Mouse (Mus musculus): Measurements from ENCODE around the gene Grm7.

Grm7 gene

DNA sequence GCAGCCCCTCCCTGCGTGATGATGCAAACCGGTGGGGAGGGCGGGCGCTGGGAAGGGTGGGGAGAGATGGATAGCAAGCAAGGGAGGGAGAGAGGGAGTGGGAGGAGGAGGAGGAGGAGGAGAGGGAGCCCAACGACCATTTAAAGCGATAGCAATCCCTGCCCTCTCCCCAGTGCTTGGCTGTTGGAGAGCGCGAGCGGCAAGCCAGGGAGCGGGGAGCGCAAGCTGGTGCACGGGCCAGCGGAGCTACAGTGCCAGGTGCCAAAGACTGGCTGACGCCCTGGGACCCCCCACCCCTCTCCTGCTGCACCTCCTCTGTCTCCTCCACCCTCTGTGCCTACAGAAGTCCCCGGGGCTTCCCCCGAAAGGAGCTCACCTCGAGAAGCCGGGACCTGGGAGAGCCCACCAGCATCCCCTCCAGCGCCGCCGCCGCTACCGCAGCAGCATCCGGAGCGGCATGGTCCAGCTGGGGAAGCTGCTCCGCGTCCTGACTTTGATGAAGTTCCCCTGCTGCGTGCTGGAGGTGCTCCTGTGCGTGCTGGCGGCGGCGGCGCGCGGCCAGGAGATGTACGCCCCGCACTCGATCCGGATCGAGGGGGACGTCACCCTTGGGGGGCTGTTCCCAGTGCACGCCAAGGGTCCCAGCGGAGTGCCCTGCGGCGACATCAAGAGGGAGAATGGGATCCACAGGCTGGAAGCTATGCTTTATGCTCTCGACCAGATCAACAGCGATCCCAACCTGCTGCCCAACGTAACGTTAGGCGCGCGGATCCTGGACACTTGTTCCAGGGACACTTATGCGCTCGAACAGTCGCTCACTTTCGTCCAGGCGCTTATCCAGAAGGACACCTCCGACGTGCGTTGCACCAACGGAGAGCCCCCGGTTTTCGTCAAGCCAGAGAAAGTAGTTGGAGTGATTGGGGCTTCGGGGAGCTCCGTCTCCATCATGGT lies at the start of gene Grm7:
Gene Grm7, plus strand, starts transcription at position 171 of the 951 bp plus-strand sequence.
- DNase-seq, result no peak

DNA sequence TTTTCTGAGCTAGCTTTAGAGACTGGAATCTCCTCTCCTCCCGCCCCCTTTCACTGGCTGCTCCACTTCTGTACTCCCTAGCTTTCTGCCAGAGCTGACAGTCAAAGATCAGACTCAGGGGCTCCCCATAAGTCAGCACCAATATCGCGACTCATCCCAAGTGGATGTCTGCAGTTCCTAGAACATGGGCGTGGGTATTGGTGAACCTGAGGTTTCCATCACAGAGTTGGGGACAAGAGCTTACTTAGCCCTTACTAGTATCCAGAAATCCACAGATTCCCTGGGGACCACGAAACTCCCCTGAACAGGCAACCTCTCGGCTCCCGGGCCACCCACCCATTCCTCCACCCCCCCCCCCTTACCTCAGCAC lies 355 bp upstream of the Grm7 start:
- DNase-seq, result no peak

DNA sequence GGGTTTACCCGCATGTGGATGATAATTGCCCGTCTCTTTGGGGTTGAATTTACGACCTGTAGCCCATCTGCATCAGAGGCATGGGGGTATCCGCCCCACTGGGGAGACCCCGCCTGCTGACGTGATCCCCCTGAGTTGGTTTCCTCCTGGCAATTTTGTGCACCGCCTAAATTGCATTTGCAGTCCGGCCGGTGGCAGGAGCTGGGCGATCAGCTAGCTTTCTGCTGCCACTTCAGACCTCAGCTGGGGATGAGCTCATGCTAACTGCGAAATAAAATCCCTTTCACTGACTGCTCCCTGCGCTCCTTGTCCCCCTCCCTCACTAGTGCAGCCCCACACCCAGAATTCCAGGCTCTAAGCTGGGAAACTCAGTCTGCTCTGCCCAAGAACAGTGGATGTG lies 1.5 kb downstream of the Grm7 start:
- DNase-seq, result no peak

DNA sequence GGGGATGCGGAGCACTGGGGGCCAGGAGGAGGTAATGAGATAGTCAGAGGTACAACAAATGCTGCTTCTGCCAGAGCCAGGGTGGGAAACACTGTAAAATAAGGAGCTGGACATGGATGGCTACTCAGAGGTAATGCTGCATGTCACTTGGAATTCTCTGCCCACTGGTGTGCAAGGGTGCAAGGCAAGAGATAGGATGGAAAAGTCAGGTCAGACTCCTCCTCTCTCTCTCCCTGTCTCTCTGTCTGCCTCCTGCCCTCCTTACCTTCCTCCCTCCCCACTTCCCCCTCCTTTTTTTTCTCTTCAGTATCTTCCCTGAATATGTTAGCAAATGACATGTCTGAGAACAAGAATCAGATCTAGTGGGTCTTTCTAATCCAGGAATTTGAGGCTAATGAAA lies 3.8 kb downstream of the Grm7 start:
- no peak for DNase-seq

DNA sequence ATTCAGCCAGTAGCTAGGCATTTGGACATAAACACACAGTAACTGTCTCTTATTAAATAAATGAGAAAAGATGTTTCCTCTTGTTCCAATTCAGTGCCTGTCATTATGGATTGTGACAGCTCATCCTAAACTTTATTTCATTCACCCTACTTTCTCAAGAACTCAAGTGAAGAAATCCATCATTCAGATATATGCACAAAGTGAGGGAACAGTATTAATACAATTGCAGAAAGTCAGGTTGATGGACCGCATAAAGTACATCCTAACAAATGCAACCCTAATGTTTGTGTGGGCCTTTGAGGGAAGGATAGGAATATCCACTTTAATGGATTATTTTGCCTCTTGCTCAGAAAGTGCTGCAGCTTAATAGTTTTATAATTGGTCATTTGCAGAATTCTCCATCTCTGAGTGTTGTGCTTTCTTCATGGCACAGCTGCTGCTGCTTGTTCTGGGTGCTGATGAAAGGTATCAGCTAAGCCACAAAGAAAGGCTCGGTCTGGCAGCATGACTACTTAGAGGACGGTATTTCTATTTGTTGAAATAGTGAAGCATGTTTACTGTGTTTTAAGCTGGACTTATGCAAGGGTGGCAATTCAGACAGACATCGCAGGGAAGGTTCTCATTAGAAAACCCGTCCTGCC lies 8.1 kb downstream of the Grm7 start:
- no peak for DNase-seq

DNA sequence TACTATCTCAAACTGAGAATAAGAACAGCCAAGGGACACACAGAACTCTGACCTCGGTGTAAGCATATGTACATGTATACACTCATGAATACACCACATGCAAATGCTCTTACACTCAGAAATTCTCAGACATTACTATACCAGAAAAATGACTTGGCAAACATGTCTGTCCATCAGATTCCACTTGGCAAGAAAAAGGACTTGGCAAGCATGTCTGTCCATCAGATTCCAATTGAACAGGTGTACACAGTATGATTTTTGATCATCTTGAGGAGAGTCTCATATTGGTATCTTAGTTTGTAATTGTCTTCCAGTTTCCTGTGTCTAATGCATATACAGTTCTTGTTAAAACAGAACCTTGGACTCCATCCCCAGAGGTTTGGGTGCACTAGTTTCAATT lies 19.1 kb downstream of the Grm7 start:
- no peak for DNase-seq

DNA sequence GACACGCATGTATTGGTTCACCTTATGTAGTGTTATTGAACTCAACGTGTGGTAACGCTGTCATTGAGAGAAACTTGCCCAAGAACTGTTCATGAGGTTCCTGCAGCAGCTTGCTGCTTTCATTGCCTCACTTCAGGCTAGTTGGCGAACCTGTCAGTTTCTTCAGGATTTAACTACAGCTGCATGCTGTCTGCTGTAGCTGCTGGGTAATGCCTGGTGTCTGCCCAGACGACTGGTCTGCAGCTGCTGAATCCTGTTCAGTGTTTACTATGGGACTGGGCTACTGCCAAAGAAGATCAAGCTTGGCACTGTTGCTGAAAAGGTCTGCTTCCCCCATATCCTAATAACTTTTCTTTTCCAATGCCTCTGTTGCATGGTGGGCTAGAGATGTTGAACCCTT lies 23.1 kb downstream of the Grm7 start:
- no peak for DNase-seq

DNA sequence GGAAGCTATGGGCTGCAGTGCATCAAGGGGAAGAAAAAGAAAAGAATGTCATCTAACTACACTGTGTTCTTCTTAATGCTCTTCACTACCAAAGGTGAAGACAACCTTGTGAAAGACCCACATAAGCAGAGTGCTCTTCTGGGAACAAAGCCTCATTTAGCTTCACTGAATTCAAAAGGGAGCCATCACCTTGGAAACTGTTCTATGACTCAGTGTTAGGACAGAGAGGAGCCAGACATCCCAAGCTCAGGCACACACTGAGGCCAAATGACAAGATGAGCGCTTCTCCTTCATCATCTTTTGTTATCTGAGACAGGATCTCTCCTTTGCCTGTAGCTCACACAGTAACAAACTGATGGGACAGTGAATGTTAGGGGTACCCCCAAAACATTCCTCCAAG lies 45.6 kb downstream of the Grm7 start:
- DNase-seq, result no peak

DNA sequence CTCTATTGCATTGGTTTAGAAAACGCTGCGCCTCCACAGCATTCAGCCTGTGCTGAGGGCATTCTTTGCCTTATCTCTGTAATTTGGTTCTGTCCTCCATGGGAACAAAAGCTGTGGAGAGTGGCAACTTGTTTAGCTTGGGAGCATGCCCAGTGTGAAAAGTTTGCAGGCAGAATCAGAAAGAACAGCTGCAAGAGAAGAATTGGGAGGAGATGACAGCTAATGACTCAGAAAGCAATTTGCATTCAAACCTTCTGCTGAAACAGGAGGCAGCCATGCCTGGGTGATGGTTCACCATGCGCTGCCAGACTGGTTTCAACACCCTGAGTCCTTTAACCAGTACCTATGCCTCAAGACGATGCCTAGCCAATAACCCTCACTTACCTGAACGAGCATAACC lies 64.4 kb downstream of the Grm7 start:
- DNase-seq, result no peak

DNA sequence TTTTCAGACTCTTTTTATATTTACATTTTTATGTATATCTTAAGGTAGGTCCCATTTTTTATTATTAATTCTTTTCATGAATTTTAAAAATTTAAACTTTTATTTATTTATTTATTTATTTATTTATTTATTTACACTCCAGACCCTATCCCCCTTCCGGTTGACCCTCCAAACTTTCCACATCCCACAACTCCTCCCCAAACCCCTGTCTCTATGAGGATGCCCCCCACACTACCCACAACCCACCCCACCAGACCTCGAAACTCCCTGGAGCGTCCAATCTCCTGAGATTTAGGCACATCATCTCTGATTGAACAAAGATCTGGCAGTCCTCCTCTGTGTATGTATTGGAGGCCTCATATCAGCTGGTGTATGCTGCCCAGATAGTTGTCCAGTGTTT lies 69.6 kb downstream of the Grm7 start:
- no peak for DNase-seq

DNA sequence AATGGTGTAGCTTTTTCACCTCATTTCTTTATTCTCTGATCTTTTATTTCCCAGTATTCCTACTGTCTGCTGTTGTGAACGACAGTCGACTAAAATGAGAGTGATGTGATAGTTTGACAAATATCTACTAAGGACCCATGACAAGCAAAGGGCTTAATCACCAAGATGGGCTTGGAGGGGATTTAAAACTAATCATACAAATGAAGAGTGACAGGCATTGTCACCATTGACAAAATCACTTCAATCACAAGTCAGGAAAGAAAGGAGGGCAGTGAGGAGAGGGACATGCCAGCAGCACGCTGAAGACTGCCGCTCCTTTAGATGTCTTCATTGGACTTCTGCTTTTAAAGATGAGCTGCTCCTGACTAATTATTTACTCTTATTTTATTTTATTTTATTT lies 78.0 kb downstream of the Grm7 start:
- DNase-seq, result no peak

DNA sequence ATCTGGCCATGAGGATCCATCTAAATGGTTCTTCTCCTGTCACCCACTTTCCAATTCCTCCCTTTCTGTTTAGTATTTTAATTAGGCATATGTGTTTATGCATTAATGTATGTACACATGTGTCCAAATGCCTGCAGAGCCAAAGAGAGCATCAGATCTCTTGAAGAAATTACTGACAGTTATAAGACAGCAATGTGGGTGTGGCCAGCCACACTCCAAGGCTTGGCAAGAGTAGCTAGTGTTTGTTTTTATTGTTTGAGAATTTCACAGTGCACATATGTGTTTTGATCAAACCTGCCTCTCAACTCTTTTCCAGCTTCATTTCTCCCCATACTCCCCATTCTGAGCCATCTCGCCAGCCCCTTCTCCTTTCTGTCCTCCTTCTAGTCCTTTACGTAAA lies 88.5 kb downstream of the Grm7 start:
- DNase-seq, result no peak

DNA sequence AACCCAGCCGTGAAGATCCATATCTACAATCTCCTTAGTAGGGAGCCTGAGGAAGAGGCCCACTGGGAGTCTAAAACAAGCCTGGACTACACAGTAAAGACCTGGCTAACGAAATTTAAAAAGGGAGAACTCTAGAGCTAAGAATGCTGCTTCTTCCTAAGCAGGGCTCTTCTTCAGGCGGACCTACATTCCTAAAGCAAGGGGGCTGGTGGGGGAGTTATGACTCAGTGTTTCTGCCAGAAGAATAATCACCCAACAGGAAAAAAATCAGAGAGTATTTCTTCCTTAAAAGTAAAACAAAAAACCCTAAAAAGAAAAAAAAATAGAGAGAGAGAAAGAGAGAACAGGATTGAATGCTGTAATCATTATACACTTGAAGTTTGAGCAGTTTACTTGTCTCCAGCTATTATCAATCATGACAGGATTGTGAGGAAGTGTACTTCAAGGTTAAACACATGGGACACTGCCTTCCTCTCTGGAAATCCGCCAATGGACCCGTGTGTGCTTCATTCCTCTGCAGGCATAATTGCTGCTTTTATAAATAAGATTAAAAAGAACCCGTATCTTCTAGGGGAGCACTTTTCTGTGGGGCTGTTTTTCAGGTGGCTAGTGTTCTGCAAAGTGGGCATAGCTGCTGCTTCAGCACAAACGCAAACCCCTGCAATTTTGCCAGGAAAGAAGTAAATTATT lies 98.7 kb downstream of the Grm7 start:
- peak; percentile 3 for DNase-seq

DNA sequence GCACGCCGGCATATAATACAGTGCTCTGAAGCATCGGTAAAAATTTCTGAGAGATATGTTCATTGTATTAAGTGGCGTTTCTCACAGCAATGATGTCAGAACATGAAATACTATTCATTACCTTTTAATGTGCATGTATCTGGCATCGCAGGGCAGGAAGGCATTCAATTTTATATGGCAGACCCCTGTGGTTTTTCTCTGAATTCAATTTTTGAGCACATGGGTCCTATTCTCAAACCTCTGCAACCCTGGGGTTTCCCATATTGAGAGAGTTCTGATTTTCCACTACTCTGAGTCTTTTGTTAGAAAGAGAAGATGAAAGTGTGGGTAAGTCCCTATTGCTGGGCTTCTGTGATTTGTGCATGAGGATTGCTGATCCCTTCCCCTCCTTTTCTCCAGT lies 110.5 kb downstream of the Grm7 start:
- no peak for DNase-seq

DNA sequence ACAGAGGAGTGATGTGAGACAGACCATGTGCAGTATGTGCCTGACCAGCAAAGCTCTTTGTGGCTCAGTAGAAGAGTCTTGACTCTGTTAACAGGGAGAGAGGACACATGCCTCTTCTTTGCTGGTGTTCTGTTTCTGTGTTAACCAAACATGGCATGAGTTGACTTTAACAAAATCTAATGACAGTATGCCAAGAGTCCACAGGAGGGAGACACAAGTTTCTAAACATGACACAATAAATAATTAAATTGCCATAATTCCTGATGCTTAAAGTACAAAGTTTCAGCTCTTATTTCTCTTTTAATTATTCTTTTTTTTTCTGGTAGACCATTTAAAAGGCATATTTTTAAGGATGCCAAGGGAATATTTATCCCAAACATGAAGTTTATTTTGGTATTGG lies 124.2 kb downstream of the Grm7 start:
- DNase-seq, result no peak

DNA sequence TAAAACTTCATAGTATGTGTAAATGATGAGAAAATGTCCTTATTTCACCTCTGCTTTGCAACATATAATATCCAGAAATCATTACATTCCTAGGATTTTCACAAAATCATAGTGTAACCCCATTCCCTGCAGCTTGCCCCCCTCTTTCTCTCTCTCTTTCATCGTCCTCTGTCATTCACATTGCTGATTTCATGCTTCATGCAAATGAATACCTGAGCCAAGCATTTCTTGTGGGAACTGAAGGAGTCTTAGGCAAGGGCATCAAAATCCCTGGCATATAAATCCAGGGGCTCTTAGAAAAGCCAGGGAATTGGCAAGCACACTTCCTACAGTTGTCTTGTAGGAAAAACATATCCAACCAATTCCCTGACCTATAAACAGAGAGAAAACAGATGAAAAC lies 127.3 kb downstream of the Grm7 start:
- DNase-seq, result no peak

DNA sequence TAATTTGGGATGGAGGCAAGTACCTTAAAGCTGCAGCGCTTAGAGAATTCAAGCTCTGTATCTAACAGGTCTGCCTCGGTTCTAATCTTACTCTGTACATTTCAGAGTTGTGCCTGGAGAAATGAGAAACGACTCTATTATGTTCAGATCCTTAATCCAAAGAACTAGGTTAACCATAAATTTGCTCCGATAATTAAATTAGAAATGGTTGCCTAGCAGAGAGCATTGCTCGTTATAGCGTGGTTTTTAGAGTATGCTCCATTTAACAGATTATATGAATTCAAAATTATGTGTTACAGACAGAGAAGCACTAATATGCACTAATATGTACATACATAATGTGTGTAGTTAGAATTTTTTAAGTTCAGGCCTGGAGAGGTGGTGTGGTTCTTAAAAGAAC lies 130.7 kb downstream of the Grm7 start:
- no peak for DNase-seq

DNA sequence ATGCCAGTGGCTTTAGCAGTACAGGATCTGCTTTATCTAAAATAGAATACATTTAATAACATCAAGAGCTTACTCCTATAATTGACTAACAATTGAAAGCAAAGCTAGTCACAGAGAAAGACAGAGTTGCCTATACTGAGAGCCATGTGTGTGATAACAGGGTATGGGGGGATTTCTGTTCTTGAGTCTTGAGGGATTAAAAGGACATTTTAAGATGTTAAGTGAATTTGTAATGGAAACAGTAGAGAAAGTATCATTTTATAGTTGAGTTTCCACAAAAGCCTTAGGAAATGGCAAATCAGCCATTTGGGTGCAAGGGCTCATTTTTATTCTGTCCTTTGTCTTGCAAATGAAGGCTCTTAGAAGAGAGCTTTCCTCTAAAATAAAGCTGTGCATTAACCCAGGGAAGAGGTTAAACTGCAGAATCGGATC lies 140.1 kb downstream of the Grm7 start:
- DNase-seq, result no peak

DNA sequence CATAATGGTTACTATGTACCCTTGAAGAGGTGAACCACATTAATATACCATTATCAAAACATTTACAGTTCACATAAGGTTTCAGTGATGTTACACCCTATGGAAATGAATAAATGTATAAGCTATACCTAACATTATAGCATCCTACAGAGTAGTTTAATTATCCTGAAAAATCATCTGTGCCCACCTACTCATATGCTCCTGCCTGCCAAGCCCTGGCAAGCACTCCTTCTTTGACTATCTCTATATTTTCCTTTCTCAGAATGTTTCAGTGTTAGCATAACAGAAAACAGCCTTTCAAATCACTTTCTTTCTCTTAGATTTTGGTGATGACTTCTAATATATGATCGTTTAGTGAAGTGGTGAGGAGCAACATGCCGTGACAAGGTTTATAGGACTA lies 147.3 kb downstream of the Grm7 start:
- no peak for DNase-seq

DNA sequence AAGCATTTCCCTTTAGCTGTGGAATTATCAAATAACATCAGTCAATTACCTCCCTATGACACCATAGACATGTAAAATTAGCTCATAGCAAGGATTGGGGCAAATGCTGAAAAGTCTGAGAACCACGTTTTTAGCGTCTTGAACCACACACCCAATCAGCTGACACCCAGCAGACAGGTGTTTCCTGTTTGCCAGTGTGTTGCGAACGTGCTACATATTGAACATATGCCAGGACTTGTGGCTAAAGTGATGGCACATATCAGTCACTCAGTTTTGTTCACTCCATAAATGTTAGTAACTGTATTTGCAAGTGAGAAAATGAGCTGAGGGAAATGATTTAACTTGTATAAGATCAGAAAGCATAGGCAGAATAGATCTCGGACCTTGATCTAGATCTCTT lies 162.1 kb downstream of the Grm7 start:
- no peak for DNase-seq

DNA sequence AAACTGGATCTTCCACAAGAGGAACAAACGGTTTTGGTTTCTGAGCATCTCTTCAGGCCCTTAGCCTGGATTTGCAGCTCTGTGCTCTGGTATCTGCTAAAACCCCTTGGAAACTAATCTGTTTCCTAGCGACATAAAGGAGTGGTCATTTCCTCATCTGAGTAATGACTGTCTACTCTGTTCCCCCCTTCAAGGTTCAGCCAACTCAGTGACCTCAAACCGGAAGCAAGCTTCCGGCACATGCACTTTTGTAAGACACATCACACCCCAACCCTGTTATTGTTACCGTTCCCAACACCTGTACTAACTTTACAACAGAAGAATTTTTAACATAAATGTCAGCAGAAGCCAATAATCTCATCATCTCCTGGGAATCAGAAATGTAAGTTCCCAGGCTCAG lies 166.8 kb downstream of the Grm7 start:
- no peak for DNase-seq

DNA sequence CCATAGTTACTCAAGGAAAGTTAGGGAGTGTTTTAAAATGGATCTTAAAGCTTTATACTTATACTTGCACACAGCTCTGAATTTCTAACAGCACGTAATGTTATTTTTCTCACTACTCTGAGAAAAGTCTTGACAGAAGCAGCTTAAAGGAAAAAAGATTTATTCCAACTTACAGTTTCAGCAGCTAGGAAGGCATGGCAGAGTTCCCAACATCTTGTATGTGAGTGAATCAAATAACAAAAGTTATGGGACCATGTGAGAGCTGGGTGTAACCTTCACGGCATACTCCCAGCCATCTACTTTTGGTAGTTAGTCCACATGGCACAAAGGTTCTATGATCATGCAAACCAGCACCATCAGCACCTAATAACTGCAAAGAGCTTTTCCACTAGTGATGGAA lies 172.9 kb downstream of the Grm7 start:
- no peak for DNase-seq

DNA sequence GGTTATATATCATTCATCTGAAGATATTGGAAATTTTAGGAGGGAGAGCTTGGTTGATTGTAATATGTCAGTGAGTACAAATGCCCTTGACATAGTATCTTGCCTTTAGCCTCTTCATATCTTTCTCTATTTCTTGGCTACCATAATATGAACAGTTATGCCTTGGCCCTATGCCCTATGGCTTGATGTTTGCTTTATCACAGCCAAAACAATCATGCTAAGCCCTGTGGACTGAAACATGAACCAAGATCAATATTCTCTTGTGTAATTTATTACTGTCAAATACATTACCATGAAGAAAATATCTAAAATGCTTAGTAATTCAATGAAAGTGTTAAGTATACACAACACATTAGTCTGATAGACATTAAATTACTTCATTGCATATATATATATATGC lies 222.9 kb downstream of the Grm7 start:
- DNase-seq, result no peak

DNA sequence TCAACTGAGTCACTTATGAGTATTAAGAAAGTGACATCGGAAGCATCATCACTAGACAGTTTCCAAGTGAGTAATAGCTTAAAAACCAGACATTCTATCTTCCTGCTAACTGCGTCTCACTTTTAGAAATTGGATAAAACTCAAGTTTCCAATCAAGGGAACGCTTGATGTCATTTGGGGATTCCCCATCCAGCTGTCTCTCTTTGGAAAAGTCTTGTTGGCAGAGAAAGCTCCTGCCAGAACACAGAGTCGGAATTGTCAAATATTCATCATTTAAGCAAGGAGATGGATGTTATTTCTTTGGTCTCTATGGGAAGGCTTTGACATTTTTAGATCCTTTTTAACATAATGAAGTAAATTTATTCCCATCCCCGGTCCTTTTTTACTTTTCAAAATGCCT lies 336.6 kb downstream of the Grm7 start:
- no peak for DNase-seq
